Mouse (Mus musculus) c-Kit-positive CD71-positive TER-119-positive erythroid progenitor cells, embryonic 14.5 days (primary cell): Measurements from ENCODE around the gene Slc24a2.

Source experiments
- DNase-seq: peaks from one replicate; pipeline ENCODE4 v3.0.0-alpha.2; 2013; ENCODE audit warnings: low spot score

The Slc24a2 gene

DNA sequence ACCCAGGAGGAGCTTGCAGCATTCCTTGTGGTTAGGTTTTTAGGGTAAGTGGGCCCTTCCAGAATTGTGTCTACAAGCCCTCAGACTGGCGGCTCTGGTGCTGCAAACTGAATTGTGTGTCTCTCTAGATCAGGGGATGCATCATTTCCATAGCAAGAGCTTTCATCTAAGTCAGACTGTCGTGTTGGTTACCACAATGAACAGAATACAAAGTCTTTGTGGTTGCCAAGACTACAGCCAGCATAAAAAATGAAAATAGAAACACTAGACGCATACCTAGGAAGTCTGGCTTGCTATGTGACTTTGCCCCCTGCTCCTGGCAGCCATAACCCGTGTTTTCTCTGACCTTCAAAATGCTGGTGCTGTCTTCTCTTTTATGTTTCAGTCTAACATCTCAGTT, 114.6 kb downstream of the Slc24a2 start:
- no peak for DNase-seq

DNA sequence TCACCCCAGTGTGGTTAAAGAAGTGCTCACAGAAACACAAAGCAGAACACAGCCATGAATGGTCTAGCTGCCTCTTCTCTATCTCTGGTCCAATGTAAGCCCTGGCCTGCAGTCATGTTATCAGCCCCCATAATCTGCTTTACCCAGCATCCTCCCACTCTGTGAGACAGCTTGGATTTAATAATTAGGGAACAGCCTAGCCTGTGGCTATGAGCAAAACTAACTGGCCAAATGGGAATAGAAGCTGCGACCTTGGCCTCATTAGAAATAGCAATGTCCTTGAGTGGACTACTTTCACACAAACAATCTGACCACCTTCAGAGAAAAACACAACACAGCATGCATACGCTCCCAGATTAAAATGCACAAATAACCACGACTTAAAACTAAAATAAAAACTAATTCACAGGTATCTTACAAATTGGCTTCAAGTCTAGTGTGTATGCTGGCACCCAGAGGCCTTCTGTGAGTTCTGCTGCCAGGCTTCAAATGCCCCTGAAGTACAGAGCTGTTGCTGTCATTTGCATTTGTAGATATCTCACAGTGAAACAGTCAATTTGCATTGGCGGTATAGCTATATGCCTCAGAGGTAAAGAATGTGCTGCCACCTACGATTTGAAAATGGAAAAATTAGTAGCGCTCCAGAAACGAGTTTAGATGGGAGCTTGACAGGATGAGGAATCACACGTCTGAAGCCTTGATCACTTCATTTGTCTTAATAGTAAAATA, 120.8 kb downstream of the Slc24a2 start:
- no peak for DNase-seq

DNA sequence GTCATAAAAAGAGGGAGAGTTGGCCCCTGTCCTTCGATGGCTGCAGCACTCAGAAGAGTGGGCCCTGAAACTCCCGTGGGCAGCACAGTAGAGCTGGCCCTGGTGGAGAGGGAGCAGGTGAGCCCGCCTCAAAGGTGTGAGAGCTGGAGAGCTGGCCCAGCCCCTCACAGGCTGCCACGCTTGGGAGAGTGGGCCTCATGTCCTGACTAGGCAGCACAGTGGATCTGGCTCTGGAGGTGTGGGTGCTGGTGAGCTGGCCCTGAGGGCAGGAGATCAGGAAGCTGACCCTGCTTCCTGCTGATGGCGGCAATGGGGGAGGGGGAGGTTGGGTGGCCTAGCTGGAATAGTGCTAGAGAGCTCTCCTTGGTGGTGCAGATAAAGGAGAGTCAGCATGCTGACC, 129.3 kb downstream of the Slc24a2 start:
- no peak for DNase-seq

GRCm38 (mm10) chr4:87096186-87096585, 134.1 kb downstream of the Slc24a2 start:
- DNase-seq, result no peak

DNA sequence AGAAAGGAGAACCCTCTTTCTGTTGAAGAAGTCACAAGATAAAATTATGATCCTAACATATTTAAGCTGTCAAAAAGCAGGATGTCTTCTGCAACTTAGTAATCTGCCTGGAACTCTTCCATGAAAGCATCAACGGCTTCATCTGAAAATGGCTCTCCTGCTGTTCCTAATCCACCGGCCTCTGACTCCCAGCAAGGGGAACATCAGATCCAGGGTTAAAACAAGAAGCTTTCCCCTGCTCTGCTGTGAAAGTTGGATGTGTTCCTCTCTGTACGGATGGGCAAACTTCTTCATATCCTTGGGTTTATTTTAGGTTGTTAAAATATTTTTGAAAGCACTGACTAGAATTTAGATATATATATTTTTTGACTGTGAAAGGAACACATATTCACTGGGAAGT, 136.7 kb downstream of the Slc24a2 start:
- no peak for DNase-seq

GRCm38 (mm10) chr4:87090841-87091240, 139.4 kb downstream of the Slc24a2 start:
- DNase-seq, result no peak

DNA sequence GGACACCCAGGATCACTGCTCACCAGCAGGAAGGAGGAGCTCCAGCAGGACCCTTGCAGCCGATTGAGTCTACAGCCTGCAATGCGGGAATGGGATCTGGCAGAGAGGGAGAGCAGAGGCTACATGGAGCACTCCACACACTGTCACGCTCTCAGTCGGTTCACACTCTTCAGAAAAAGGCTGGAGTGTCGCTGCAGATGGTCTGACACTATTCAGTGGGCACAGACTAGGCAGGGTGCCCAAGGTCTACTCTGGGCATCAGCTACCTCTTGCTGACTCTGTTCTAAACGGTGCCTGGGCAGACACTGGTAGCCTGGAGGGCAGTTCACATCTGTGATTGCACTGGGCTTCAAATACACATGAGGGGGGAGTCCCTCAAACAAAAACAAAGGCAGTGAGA, 141.6 kb downstream of the Slc24a2 start:
- DNase-seq, result no peak

GRCm38 (mm10) chr4:87087597-87087996, 142.7 kb downstream of the Slc24a2 start:
- no peak for DNase-seq

DNA sequence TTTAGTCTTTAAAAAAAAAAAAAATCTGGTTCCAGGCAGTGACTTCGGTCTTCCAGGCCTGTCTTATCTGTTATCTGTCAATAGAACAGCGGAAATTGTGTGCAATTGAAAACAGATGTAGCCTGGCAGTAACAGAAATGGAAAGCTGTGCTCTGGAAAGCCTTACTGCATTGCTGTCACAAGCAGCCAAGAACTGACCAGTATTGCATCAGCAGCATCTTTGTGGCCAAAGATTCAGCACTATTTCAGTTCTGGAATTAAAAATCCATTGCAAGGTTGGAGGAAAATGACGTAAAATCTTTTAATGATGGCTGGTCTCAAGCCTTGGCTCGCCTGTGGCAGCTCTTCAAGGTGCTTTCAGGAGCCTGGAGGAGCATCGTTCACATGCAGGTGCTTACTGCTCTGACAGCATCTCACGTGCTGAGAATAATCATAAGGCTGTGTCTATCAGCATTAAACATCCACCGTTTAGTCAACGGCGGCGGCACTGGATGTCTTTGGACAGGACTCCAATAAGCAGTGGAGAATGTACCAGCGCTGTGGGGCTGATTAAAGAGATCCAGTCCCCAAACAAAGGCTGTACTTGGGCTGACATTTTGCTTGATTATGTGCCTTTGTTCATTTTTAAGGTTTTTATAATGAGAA, 143.2 kb downstream of the Slc24a2 start:
- no peak for DNase-seq

DNA sequence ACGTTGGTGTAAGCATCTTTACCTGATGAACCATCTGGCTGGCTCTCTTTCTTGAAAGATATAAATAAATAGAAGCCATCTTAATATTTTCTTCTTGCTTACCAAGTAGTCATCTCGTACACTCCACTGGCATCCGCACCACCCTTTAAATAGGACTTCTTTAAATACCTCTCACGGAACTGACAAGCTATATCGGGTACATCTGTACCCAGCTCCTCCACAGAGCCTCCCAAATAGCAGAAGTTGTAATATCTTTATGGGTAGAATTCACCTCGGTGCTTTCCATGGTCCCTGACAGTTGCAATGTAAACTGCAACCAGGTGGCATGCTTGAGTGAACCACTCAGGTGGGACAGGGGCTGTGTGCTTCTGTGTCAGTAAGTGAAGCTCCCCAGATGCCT, 149.0 kb downstream of the Slc24a2 start:
- DNase-seq, result no peak

- no peak for DNase-seq
Observed at GRCm38 (mm10) chr4:87079305-87079704, 151.0 kb downstream of the Slc24a2 start.

DNA sequence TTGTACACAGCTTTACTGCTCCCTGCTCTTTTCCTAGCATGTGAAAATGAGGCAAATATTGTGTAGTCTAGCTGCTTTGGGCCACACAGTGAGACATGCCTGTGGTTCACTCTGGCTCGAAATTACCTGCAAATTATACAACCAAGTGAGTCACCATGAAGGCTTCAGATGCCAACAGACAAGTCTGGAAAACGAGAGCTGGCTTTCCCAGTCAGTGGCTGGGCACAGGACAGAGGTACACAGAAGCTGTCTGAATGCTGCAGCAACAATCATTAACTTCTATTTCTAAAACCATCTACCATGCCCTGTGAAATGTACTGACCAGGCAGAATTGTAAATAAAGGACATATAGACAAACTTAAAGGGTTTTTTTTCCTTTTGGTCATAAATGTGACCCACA, 151.6 kb downstream of the Slc24a2 start:
- no peak for DNase-seq

DNA sequence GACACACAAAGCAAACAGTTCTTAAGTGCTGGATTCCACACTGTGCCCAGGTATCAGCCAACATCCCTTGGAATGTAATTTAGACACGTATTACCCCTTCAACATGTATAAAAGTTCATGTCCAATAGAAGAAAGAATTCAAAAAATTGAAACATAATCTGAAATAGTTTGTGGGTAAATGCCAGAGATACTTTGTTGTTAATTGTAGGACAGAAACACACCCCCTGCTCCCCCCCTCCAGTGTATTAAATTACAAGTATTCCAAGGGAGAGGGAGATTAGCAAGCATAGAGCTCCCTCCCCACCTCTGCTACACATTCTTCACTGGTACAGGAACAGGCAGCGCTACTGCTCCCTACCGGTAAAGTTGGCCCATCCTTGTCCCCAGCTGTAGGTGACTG, 154.5 kb downstream of the Slc24a2 start:
- DNase-seq, result no peak

- no peak for DNase-seq
Observed at GRCm38 (mm10) chr4:87068121-87068520, 162.2 kb downstream of the Slc24a2 start.

DNA sequence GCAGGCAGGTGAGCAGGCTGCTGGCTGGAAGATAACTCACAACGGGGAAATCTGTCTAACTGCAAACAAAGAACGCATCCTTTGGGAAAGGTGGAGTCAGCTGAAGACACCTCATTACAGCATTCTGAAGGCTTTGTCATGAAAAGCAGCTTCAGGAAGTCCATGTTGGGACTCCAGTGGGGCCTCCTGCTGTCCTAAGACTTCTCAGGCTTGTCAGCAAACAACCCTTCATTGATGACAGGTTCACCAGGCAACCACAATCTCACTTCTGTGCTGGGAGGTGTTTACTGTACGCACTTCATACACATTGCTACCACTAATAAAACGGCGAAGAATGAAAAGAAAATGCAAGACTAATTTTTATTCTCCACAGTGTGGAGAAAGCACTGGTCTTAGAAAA, 165.1 kb downstream of the Slc24a2 start:
- no peak for DNase-seq

GRCm38 (mm10) chr4:87064561-87064960, 165.7 kb downstream of the Slc24a2 start:
- DNase-seq, result no peak

DNA sequence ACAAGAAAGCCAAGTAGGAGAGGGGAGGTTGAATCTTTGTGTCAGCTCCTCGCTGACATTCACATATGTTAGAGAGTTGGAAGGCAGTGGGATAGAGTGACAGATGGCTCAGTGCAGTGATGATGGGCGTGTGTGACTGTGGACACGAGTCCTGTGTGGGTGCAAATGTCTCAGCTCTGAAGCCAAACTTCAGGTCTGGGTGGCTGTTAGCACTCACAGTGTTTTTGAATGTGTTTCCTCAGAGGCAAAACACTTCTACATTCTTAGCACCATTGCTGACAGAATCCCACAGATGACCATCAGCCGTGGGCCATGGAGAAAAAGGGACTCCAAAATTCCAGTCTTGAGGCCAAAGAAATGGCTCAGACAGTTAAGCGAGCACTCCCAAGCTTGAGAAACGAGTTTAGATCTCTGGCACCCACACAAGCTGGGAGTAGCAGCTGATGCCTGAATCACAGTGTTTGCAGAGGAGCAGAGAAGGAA, 167.5 kb downstream of the Slc24a2 start:
- no peak for DNase-seq

- DNase-seq, result no peak
Observed at GRCm38 (mm10) chr4:87061696-87062095, 168.6 kb downstream of the Slc24a2 start.

DNA sequence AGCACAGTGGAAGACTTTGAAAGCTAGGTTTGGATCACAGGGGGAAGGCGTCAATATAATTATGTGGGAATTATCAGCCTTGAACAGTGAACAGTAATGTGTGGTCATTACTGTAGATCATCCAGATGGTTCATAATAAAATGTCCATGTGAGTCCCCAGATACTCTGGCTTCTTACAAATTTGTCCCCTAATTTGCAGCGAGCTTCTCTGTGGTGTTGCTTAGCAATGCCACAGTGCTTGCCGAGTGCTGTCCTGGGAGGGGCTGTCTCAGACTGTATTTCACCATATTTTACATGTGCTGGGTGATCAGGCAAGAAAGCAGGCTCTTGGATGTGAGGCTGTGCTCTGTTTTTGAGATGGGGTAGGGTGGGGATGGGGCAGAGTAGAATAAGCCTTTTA, 172.7 kb downstream of the Slc24a2 start:
- no peak for DNase-seq

DNA sequence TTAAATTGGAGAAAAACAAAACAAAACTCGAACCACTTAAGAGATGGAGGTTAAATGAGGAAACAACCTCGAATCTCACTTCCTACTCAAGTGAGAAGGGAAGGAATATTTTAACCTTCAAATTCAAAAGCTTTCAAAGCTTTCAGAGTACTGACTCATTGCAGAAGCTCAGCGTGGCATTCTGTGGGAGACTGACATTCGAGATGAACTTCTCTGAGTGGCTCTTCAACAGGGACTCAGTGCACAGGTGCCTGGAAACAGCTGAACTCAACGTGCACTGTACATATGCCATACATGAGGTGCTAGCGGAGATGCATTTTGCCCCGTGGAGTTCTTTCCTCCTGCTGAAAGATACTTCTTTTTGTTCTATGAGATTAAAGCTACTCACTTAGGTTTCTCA, 174.5 kb downstream of the Slc24a2 start:
- DNase-seq, result no peak

- no peak for DNase-seq
Observed at GRCm38 (mm10) chr4:87052881-87053280, 177.4 kb downstream of the Slc24a2 start.

DNA sequence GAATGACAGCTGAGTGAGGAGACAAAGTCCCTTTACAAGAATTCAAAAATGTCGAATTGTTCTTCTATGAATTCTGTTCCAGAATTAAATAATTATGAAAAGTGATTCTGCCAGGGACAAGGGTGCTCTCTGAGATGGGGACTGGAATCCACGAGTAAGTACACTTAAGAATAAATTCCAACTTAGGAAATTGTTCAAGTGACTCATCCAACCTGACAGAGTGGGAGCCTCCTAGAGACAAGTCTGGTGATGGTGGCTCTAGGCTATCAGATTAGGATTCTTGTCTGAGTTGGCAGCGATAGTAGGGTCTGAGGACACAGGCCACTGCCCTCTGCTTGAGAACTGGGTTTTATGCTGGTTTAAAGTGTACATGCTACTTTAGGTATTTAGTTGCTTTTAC, 181.2 kb downstream of the Slc24a2 start:
- DNase-seq, result no peak

DNA sequence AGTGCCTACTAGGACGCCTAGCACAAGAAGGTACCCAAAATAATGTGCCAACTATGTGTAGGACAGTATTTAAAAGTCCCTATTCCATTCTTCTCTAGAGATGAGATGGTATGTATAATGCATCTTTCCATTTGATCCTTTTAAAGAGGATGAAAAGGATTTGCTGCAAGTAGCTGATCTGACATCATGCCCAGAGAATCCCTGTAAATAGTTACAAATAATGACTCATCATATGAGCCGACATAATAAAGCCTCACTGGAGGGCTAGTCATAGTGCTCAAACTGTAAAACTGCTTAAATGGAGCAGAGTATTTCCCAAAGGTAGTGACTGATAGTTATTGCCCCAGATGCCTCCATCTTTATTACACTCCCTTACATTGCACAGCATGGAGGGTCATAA, 183.1 kb downstream of the Slc24a2 start:
- DNase-seq, result no peak

- no peak for DNase-seq
Observed at GRCm38 (mm10) chr4:87043296-87043695, 187.0 kb downstream of the Slc24a2 start.
